ENCODE assay signal across 16 mouse cellular contexts in the genomic region with DNA sequence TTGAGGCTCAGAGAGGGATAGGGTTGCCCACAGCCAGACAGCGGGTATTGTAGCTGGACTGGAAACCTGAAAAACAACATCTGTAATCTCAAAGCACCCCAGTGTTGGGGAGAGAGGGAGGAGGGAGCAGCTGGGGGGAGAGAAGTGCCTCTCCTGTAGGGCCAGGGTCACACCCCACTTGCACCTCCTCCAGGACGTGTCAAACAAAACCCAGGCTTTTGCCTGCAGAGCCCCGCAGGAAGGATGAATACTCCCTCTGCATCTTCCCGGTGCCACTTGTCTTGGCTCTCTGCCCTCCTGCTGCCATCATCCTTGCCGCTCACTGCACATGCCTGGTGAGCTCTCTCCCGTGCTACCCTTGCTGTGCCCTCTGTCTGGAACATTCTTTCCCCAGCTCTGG. TPM values are rescaled to one million over a fixed set of nuclear protein-coding genes. Genes with fewer than 3 reads are reported as not detected.
A peak's percentile ranks its signal among the peaks of the same experiment; 100 is the strongest.
DNase-seq lines count a peak whose midpoint lies in the region; ATAC-seq and TF ChIP-seq lines count a peak whose summit lies in the region.
"Had no signal": no experiment of that assay in that cellular context is flagged by ENCODE, and none has a peak within 500 bp of the region (broad histone marks: within the 10 kb centered on the region; RNA-seq: fewer than 3 reads in every experiment).

No protein-coding gene starts in this region.

- WGBS in limb, embryonic 11.5 days = 26% methylated on average over 6 of the region's 6 CpGs
- 33% methylated on average over 6 of the region's 6 CpGs for WGBS in limb, embryonic 10.5 days
- 24% methylated on average over 6 of the region's 6 CpGs for WGBS in limb, embryonic 13.5 days

- no peaks in the 10 kb centered on the region for H3K27me3 ChIP-seq in limb, embryonic 11.5 days (ENCODE audit: control insufficient read depth, insufficient read depth, low read length)
- H3K27me3 ChIP-seq in limb, embryonic 10.5 days (ENCODE audit: low read depth, poor library complexity, severe bottlenecking) = no peaks in the 10 kb centered on the region; the same call in 1 of the 2 replicates
- no peaks in the 10 kb centered on the region for H3K27me3 ChIP-seq in limb, embryonic 13.5 days
- H3K27me3 ChIP-seq: embryonic facial prominence, embryonic 12.5 days; forebrain, embryonic 15.5 days; lung, embryonic 15.5 days had no signal

- H3K9me3 ChIP-seq in limb, embryonic 11.5 days (ENCODE audit: control insufficient read depth, low read length) = no peaks in the 10 kb centered on the region
- H3K9me3 ChIP-seq in limb, embryonic 10.5 days (replicated peaks) = no peaks in the 10 kb centered on the region
- H3K9me3 ChIP-seq in limb, embryonic 13.5 days = no peaks in the 10 kb centered on the region
- H3K9me3 ChIP-seq: embryonic facial prominence, embryonic 12.5 days; forebrain, embryonic 15.5 days; lung, embryonic 15.5 days had no signal

- no peak overlapping the region for H3K4me3 ChIP-seq in limb, embryonic 11.5 days (ENCODE audit: low read depth, low read length)
- no peak overlapping the region for H3K4me3 ChIP-seq in limb, embryonic 10.5 days
- H3K4me3 ChIP-seq in limb, embryonic 13.5 days = no peak overlapping the region
- H3K4me3 ChIP-seq: embryonic facial prominence, embryonic 12.5 days; forebrain, embryonic 15.5 days; gastrocnemius, adult 2 months; lung, embryonic 15.5 days had no signal

- no peak for TF ChIP-seq POLR2A in brain, embryonic 14.5 days (IDR thresholded peaks at IDR 0.05; ENCODE audit: borderline replicate concordance, extremely low read depth, insufficient read depth, insufficient read length, poor library complexity, severe bottlenecking)

- no peak overlapping the region for H3K27ac ChIP-seq in limb, embryonic 11.5 days (replicated peaks; ENCODE audit: low read depth, low read length)
- no peak overlapping the region for H3K27ac ChIP-seq in limb, embryonic 10.5 days
- H3K27ac ChIP-seq in limb, embryonic 13.5 days = no peak overlapping the region
- H3K27ac ChIP-seq: embryonic facial prominence, embryonic 12.5 days; forebrain, embryonic 15.5 days; gastrocnemius, adult 2 months; lung, embryonic 15.5 days had no signal

- no peak overlapping the region for H3K4me2 ChIP-seq in limb, embryonic 11.5 days (ENCODE audit: low read depth, severe bottlenecking)
- no peak overlapping the region for H3K4me2 ChIP-seq in limb, embryonic 13.5 days (replicated peaks)
- H3K4me2 ChIP-seq: embryonic facial prominence, embryonic 12.5 days; forebrain, embryonic 15.5 days; liver, embryonic 11.5 days; lung, embryonic 15.5 days had no signal

- no peak for TF ChIP-seq CTCF in brain, embryonic 14.5 days (IDR thresholded peaks at IDR 0.05; ENCODE audit: borderline replicate concordance, extremely low read depth, insufficient read depth, insufficient read length)

- no peaks in the 10 kb centered on the region for H3K36me3 ChIP-seq in limb, embryonic 11.5 days (ENCODE audit: control insufficient read depth, insufficient read depth, low read length)
- no peaks in the 10 kb centered on the region for H3K36me3 ChIP-seq in limb, embryonic 10.5 days
- no peaks in the 10 kb centered on the region for H3K36me3 ChIP-seq in limb, embryonic 13.5 days
- H3K36me3 ChIP-seq: embryonic facial prominence, embryonic 12.5 days; forebrain, embryonic 15.5 days; lung, embryonic 15.5 days had no signal

- peak; percentile 58 for DNase-seq in cerebellum, adult 11-12 months
- DNase-seq in limb, embryonic 11.5 days (ENCODE audit: low spot score) = peak; percentile 20
- DNase-seq in limb, embryonic 10.5 days (ENCODE audit: low spot score) = no peak
- DNase-seq in brain, embryonic 14.5 days (ENCODE audit: low read depth) = peak; percentile 27
- DNase-seq in gastrocnemius, adult 8-10 months (ENCODE audit: low spot score in 2 of 2) = no peak
- DNase-seq: adrenal gland, postnatal 25 days; gastrocnemius, adult 2 months; kidney, adult 18-20 months; right cerebral cortex, postnatal 4 days had no signal

- H3K9ac ChIP-seq in limb, embryonic 11.5 days (ENCODE audit: low read length) = no peak overlapping the region
- H3K9ac ChIP-seq in limb, embryonic 13.5 days = peak overlapping the region; percentile 32; the same call in 1 of the 2 replicates
- H3K9ac ChIP-seq: embryonic facial prominence, embryonic 12.5 days; forebrain, embryonic 15.5 days; lung, embryonic 15.5 days had no signal

- ATAC-seq in cerebellum, adult (ENCODE audit: insufficient number of reproducible peaks, low FRiP score, low TSS enrichment) = no peak
- ATAC-seq in limb, embryonic 11.5 days (ENCODE audit: insufficient number of reproducible peaks, low FRiP score, low TSS enrichment, low read depth) = no peak
- ATAC-seq in limb, embryonic 13.5 days (ENCODE audit: low FRiP score, low read depth) = no peak
- ATAC-seq in megakaryocyte progenitor cell, adult 5-6 weeks (replicated peaks; ENCODE audit: poor library complexity) = no peak
- ATAC-seq: forebrain, embryonic 15.5 days had no signal

- H3K4me1 ChIP-seq in limb, embryonic 11.5 days (ENCODE audit: control insufficient read depth, insufficient read depth, low read length) = no peaks in the 10 kb centered on the region
- peaks cover 18% of the 10 kb centered on the region for H3K4me1 ChIP-seq in limb, embryonic 10.5 days
- H3K4me1 ChIP-seq in limb, embryonic 13.5 days = peaks cover 11% of the 10 kb centered on the region
- H3K4me1 ChIP-seq: embryonic facial prominence, embryonic 12.5 days had no signal

RNA-seq across cellular contexts. Expression of a gene that starts 10.6 kb away (rescaled TPM):
- polyA plus RNA-seq in limb, embryonic 11.5 days (2014; fragmentation: Nextera tagmentation; extraction: Ambion mirVana) = 47.6 and 48.9 TPM in 2 replicates
- 52.1 and 53.3 TPM in 2 replicates for polyA plus RNA-seq in limb, embryonic 10.5 days (2016; fragmentation: Nextera tagmentation; extraction: Ambion mirVana)
- polyA plus RNA-seq in brain, embryonic 14.5 days (2012; rRNA removed) = 15.8 and 20.1 TPM in 2 replicates
- polyA plus RNA-seq in limb, embryonic 13.5 days (2015; fragmentation: Nextera tagmentation; extraction: Ambion mirVana) = 38.4 and 42.2 TPM in 2 replicates
- 96.7 and 112 TPM in 2 replicates for total RNA-seq in megakaryocyte progenitor cell, adult 5-6 weeks (2015)
- total RNA-seq in megakaryocyte progenitor cell, adult 5-6 weeks (2017) = 126 and 160 TPM in 2 replicates
- total RNA-seq in gastrocnemius, adult 8-10 months (2022) = 1 to 10 TPM; 3.3 to 4.7 (median 4.0) TPM

Comparison
In these comparisons a context has a peak if more than half of its experiments do, and no peak if none do; other contexts are left out.
1. DNase-seq: peak in cerebellum, adult 11-12 months (single experiment), limb, embryonic 11.5 days (single experiment) and brain, embryonic 14.5 days (single experiment); none in limb, embryonic 10.5 days (single experiment) and gastrocnemius, adult 8-10 months (0 of 2).